Mouse (Mus musculus) CH12.LX (cell line): ENCODE measurements around the gene Gm12184. TPM values are rescaled to one million over a fixed set of nuclear protein-coding genes. Genes with fewer than 3 reads are reported as not detected.
"Not testable (repeated sequence)": the region's sequence is repeated elsewhere in the genome, so short reads cannot be mapped to it uniquely, and the experiment has no call there.

Experiments used
- DNase-seq: peaks from one replicate; pipeline ENCODE4 v3.0.0-alpha.2; 2013; ENCODE audit errors: extremely low read depth
- H3K27ac ChIP-seq: 2 replicates; pipeline ENCODE4 v1.5.1; 2012; ENCODE audit warnings: low read depth, mild to moderate bottlenecking, control low read depth, moderate library complexity; ENCODE audit not compliant: insufficient read depth
- H3K27me3 ChIP-seq: replicated peaks from 2 replicates; pipeline ENCODE3; 2012; ENCODE audit warnings: inconsistent platforms
- H3K36me3 ChIP-seq, 2 experiments: replicated peaks in 1 of 2; 2 replicates each; pipeline versions ENCODE3 to v1.6.1; 2012; ENCODE audit warnings: inconsistent platforms in 1 of 2, low read length in 1 of 2, mild to moderate bottlenecking in 1 of 2, mixed read lengths in 1 of 2, moderate library complexity in 1 of 2; ENCODE audit not compliant: control insufficient read depth in 1 of 2, insufficient read depth in 1 of 2
- H3K4me1 ChIP-seq, 2 experiments: 2 replicates each; pipeline ENCODE4 v1.6.1; 2012; ENCODE audit warnings: inconsistent platforms in 1 of 2, moderate library complexity in 1 of 2; ENCODE audit not compliant: insufficient read depth in 2 of 2, control insufficient read depth in 1 of 2
- H3K4me2 ChIP-seq: 2 replicates; pipeline ENCODE4 v1.6.1; 2012; ENCODE audit warnings: low read depth, mild to moderate bottlenecking, control low read depth; ENCODE audit not compliant: poor library complexity, insufficient read depth, severe bottlenecking
- H3K4me3 ChIP-seq, 3 experiments: fragments of 150-350 bp in 1 of 3; sonication (generic) in 1 of 3; replicated peaks in 1 of 3; 2 replicates each; pipeline versions ENCODE3 to v1.5.1; 2011 to 2012; ENCODE audit warnings: low read depth in 2 of 3, low read length in 2 of 3, mild to moderate bottlenecking in 2 of 3, moderate library complexity in 2 of 3, control low read depth in 1 of 3, improper control_type of control experiment in 1 of 3, inconsistent platforms in 1 of 3, mixed read lengths in 1 of 3; ENCODE audit not compliant: poor library complexity in 1 of 3
- H3K79me2 ChIP-seq: replicated peaks from 2 replicates; pipeline ENCODE4 v1.6.1; 2012; ENCODE audit warnings: mild to moderate bottlenecking, moderate library complexity; ENCODE audit not compliant: control insufficient read depth, poor library complexity, insufficient read depth, severe bottlenecking; ENCODE audit errors: extremely low read depth
- H3K9ac ChIP-seq: 2 replicates; pipeline ENCODE4 v1.6.1; 2012; ENCODE audit warnings: low read depth, mild to moderate bottlenecking, control low read depth, moderate library complexity; ENCODE audit not compliant: insufficient read depth
- H3K9me3 ChIP-seq: replicated peaks from 2 replicates; pipeline ENCODE3; 2012; ENCODE audit warnings: low read length, inconsistent platforms, mixed read lengths
- CTCF ChIP-seq, 2 experiments: IDR thresholded peaks in 1 of 2; conservative IDR thresholded peaks in 1 of 2; 2 replicates each; pipeline ENCODE4 v1.5.1; 2011 to 2012; ENCODE audit warnings: low read depth in 2 of 2, low read length in 2 of 2, improper control_type of control experiment in 1 of 2, inconsistent platforms in 1 of 2, mild to moderate bottlenecking in 1 of 2, moderate library complexity in 1 of 2
- ELF1 ChIP-seq: IDR thresholded peaks from 2 replicates; pipeline ENCODE4 v1.6.1; 2014; ENCODE audit warnings: low read depth, mild to moderate bottlenecking, inconsistent platforms, low read length, improper control_type of control experiment
- EP300 ChIP-seq: IDR thresholded peaks from 2 replicates; pipeline ENCODE4 v1.6.1; 2011; ENCODE audit warnings: low read length, improper control_type of control experiment
- ETS1 ChIP-seq: conservative IDR thresholded peaks from 2 replicates; pipeline ENCODE4 v1.6.1; 2012; ENCODE audit warnings: low read depth, mild to moderate bottlenecking, inconsistent platforms, low read length, improper control_type of control experiment, moderate library complexity
- GABPA ChIP-seq: IDR thresholded peaks from 2 replicates; pipeline ENCODE4 v1.6.1; 2012; ENCODE audit warnings: low read depth, low read length, improper control_type of control experiment, inconsistent platforms; ENCODE audit not compliant: insufficient replicate concordance
- MAX ChIP-seq: IDR thresholded peaks from 2 replicates; pipeline ENCODE4 v1.6.1; 2011; ENCODE audit warnings: low read length, improper control_type of control experiment
- MEF2A ChIP-seq: IDR thresholded peaks from 2 replicates; pipeline ENCODE4 v1.6.1; 2014; ENCODE audit warnings: low read depth, mild to moderate bottlenecking, inconsistent platforms, low read length, improper control_type of control experiment, borderline replicate concordance
- MXI1 ChIP-seq: IDR thresholded peaks from 2 replicates; pipeline ENCODE4 v1.6.1; 2011; ENCODE audit warnings: mild to moderate bottlenecking, low read depth, low read length, improper control_type of control experiment
- NELFE ChIP-seq: IDR thresholded peaks from 2 replicates; pipeline ENCODE4 v1.6.1; 2011; ENCODE audit warnings: low read depth, low read length, improper control_type of control experiment
- NRF1 ChIP-seq: IDR thresholded peaks from 2 replicates; pipeline ENCODE4 v1.6.1; 2014; ENCODE audit warnings: low read depth, mild to moderate bottlenecking, inconsistent platforms, low read length, improper control_type of control experiment, moderate library complexity
- PAX5 ChIP-seq: IDR thresholded peaks from 2 replicates; pipeline ENCODE4 v1.6.1; 2012; ENCODE audit warnings: low read length, inconsistent platforms, mixed read lengths
- RAD21 ChIP-seq: IDR thresholded peaks from 2 replicates; pipeline ENCODE4 v1.6.1; 2011; ENCODE audit warnings: low read depth, mild to moderate bottlenecking, low read length, improper control_type of control experiment, moderate library complexity
- RCOR1 ChIP-seq: conservative IDR thresholded peaks from 2 replicates; pipeline ENCODE4 v1.6.1; 2012; ENCODE audit warnings: low read depth, mild to moderate bottlenecking, inconsistent platforms, low read length, improper control_type of control experiment
- SIN3A ChIP-seq: IDR thresholded peaks from 2 replicates; pipeline ENCODE4 v1.6.1; 2012; ENCODE audit warnings: low read length, improper control_type of control experiment, inconsistent platforms
- TCF12 ChIP-seq: IDR thresholded peaks from 2 replicates; pipeline ENCODE4 v1.6.1; 2014; ENCODE audit warnings: low read depth, mild to moderate bottlenecking, inconsistent platforms, low read length, improper control_type of control experiment
- ZNF384 ChIP-seq: IDR thresholded peaks from 2 replicates; pipeline ENCODE4 v1.6.1; 2012; ENCODE audit warnings: low read depth, low read length, improper control_type of control experiment, inconsistent platforms
- dilution Hi-C: fragments of 300-500 bp; cut with MboI; formaldehyde crosslinking; loops from 2 replicates; pipeline ENCODE4 v1.14.3; 2020; ENCODE audit warnings: low sequenced_read_pairs; ENCODE audit not compliant: extremely low pct_unique_long_range_greater_than_20kb, extremely low pct_ligation_motif_present
- in situ Hi-C: fragments of 300-500 bp; cut with MboI; formaldehyde crosslinking; loops from 3 replicates; pipeline ENCODE4 v1.14.3; 2019; ENCODE audit warnings: low sequenced_read_pairs, low pct_ligation_motif_present, low pct_unique_long_range_greater_than_20kb, mixed read lengths
- polyA plus RNA-seq: library from polyadenylated mRNA; unstranded; fragments of >175 nt; gene quantifications from 2 replicates; pipeline ENCODE4 v1.2.1, GENCODE M21; 2012; ENCODE audit warnings: low read depth; ENCODE audit not compliant: insufficient read length
- total RNA-seq, 2 experiments: library from RNA; depleted of rRNA; stranded (reverse); fragments of 300-350 nt in 1 of 2; fragments of >200 nt in 1 of 2; gene quantifications; 2 replicates each; pipeline ENCODE4 v1.2.3; 2012 to 2014

Gene Gm12184
- total and polyA plus RNA-seq, 3 experiments: 5.6 to 51.6 (median 7.1) TPM

DNA sequence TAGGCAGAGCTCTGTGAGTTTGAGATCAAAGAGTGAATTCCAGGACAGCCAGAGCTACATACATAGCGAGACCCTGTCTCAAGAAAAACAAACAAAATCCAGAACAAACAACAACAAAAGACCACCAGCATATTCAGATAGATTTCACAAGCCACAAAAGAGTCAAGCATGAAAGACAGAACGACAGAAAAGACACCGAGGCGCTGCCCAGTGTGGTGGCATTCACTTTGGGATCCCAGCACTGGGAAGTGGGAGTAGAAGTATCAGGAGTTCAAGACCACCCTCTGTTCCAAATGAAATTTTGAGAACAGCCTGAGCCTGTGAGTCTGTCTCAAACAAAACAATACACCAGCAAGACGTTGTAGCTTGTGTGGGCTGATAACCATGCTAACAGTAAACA is 20.4 kb upstream of the Gm12184 start:
- peaks cover 18 to 53% of the 10 kb centered on the region in 2 experiments for H3K4me1 ChIP-seq
- in situ Hi-C loops (no loop called here), dilution Hi-C loops (no loop called here)
- H3K4me2 ChIP-seq: no peak overlapping the region
- peaks cover 36 to 40% of the 10 kb centered on the region in 2 experiments for H3K36me3 ChIP-seq
- H3K79me2 ChIP-seq: no peaks in the 10 kb centered on the region
- no peak overlapping the region for H3K9ac ChIP-seq
- no peak overlapping the region for H3K27ac ChIP-seq
- H3K9me3 ChIP-seq: peaks cover 8% of the 10 kb centered on the region
- no peak for DNase-seq
- TF ChIP-seq RCOR1: no peak
- no peak for TF ChIP-seq NELFE
- no peak for TF ChIP-seq ZNF384
- no peak for TF ChIP-seq MAX
- TF ChIP-seq EP300: no peak
- TF ChIP-seq PAX5: no peak
- TF ChIP-seq, all 38 proteins: peak for 0
- H3K4me3 ChIP-seq: no peak overlapping the region
- no peaks in the 10 kb centered on the region for H3K27me3 ChIP-seq

DNA sequence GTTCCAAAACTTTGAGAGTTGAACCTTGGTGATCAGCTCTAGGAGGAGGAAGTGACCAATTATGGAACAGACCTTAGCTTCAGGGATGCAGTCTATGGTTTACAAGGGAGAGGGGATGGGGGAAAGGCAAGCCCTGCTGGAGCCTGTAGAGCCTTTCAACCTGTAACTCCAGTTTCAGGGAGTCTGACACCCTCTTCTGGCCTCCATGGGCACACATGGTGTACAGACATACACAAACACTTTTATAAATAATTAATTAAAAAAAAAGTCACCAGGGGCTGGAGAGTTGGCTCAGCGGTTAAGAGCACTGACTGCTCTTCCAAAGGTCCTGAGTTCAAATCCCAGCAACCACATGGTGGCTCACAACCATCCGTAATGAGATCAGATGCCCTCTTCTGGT is 19.9 kb upstream of the Gm12184 start:
- not testable (repeated sequence) for H3K27ac ChIP-seq, H3K9ac ChIP-seq
- TF ChIP-seq CTCF (conservative IDR thresholded peaks at IDR 0.05 in 1 of 2, IDR thresholded peaks at IDR 0.05 in 1 of 2; ENCODE audit: low read depth in 2 of 2, low read length in 2 of 2) (peak in 1 of 2 experiments; percentile 33; a peak in 2 of 4 replicates), RAD21 (peak; percentile 25), ZNF384 (peak; percentile 31; the same call in 1 of the 2 replicates), ELF1 (0 out of 2 replicates have a peak, but pooled peaks have one; percentile 3)
- TF ChIP-seq, all 38 proteins: peak for 4; not testable (repeated sequence) for 34
- H3K9me3 ChIP-seq, H3K27me3 ChIP-seq, dilution Hi-C loops, DNase-seq, H3K4me3 ChIP-seq, H3K79me2 ChIP-seq, in situ Hi-C loops, H3K4me2 ChIP-seq: not testable (repeated sequence)
- Histone ChIP-seq H3K36me3 (peaks cover 36 to 40% of the 10 kb centered on the region in 2 experiments), H3K4me1 (peaks cover 19 to 58% of the 10 kb centered on the region in 2 experiments)

DNA sequence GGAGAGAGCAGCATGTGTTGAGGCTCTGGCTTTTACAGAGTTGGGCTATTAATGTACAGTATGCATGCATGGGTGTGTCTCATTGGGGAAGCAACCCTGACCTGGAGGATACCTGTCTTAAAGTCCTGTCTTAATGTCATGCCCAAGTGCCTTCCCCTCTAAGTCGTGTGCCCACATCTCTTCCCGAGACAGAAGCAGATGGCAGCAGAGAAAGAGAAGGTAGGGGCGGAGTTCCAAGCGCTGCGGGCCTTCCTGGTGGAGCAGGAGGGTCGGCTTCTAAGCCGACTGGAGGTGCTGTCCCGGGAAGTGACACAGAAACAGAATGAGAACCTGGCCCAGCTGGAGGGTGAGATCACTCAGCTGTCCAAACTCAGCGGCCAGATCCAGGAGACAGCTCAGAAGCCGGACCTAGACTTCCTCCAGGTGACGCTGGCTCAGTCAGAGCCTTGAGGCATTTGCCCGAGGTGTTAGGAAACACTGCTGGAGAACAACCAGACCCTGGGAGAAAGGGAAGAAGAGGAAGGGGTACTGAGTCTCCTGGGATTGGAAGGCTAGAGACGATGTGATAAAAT is 18.9 kb upstream of the Gm12184 start:
- TF ChIP-seq ETS1 (peak; percentile 95), TCF12 (0 out of 2 replicates have a peak, but pooled peaks have one; percentile 20), MEF2A (0 out of 2 replicates have a peak, but pooled peaks have one; percentile 35), MAX (no peak), MXI1 (0 out of 2 replicates have a peak, but pooled peaks have one; percentile 24), GABPA (no peak), SIN3A (peak; percentile 44; the same call in 1 of the 2 replicates), NRF1 (no peak)
- H3K36me3 ChIP-seq: peaks cover 28 to 37% of the 10 kb centered on the region in 2 experiments
- no peaks in the 10 kb centered on the region for H3K9me3 ChIP-seq
- H3K4me1 ChIP-seq: peaks cover 21 to 67% of the 10 kb centered on the region in 2 experiments
- no peak overlapping the region for H3K4me2 ChIP-seq
- no peak overlapping the region for H3K9ac ChIP-seq
- no peaks in the 10 kb centered on the region for H3K27me3 ChIP-seq
- in situ Hi-C loops: no loop called here
- dilution Hi-C loops: no loop called here
- no peaks in the 10 kb centered on the region for H3K79me2 ChIP-seq
- H3K4me3 ChIP-seq: peak overlapping the region in 1 of 3 experiments; percentile 3
- DNase-seq: peak; percentile 65
- H3K27ac ChIP-seq: 0 out of 2 replicates have a peak overlapping the region, but pooled peaks have one; percentile 6
